Mouse (Mus musculus) cerebellum, adult 2 months (tissue): ENCODE results near the gene Zdhhc23. TPM values are rescaled to one million over a fixed set of nuclear protein-coding genes. Genes with fewer than 3 reads are reported as not detected.

ENCODE experiments used
- DNase-seq, 2 experiments: peaks; one replicate each; pipeline ENCODE4 v3.0.0; 2021
- H3K27ac ChIP-seq: fragments of 200-500 bp; 2 replicates; pipeline ENCODE4 v1.5.1; 2012; ENCODE audit warnings: low read length, control low read depth, inconsistent platforms; ENCODE audit not compliant: insufficient read depth
- H3K27me3 ChIP-seq: fragments of 200-500 bp; 2 replicates; pipeline ENCODE4 v1.6.1; 2012; ENCODE audit warnings: inconsistent platforms, mild to moderate bottlenecking, low read length, moderate library complexity; ENCODE audit not compliant: control insufficient read depth, insufficient read depth
- H3K4me1 ChIP-seq: fragments of 200-500 bp; 2 replicates; pipeline ENCODE4 v1.6.1; 2011; ENCODE audit warnings: low read length; ENCODE audit not compliant: control insufficient read depth, insufficient read depth
- H3K4me3 ChIP-seq: fragments of 200-500 bp; replicated peaks from 2 replicates; pipeline ENCODE3; 2011; ENCODE audit warnings: mild to moderate bottlenecking, low read depth, low read length, control low read depth; ENCODE audit not compliant: insufficient read depth
- CTCF ChIP-seq: fragments of 200-500 bp; IDR thresholded peaks from 2 replicates; pipeline ENCODE4 v1.5.1; 2011; ENCODE audit warnings: low read depth, mild to moderate bottlenecking, control low read depth, low read length, moderate library complexity, borderline replicate concordance; ENCODE audit not compliant: insufficient read depth
- POLR2A ChIP-seq: fragments of 200-500 bp; IDR thresholded peaks from 2 replicates; pipeline ENCODE4 v1.6.1; 2011; ENCODE audit warnings: low read length, control low read depth, borderline replicate concordance; ENCODE audit not compliant: insufficient read depth
- WGBS: fragments of 180-500 bp; shearing (Covaris S2); methylation state at CpG from one replicate; pipeline ENCODE4 v1.1.7; 2018; 5-methylcytosine and 5-hydroxymethylcytosine counted together
- polyA plus RNA-seq: library from polyadenylated mRNA; depleted of rRNA; stranded (reverse); fragments of >200 nt; gene quantifications from 2 replicates; pipeline ENCODE4 v1.2.3, GENCODE M21; 2012

The Zdhhc23 gene
- polyA plus RNA-seq, 1 experiment = 1.9 TPM

DNA sequence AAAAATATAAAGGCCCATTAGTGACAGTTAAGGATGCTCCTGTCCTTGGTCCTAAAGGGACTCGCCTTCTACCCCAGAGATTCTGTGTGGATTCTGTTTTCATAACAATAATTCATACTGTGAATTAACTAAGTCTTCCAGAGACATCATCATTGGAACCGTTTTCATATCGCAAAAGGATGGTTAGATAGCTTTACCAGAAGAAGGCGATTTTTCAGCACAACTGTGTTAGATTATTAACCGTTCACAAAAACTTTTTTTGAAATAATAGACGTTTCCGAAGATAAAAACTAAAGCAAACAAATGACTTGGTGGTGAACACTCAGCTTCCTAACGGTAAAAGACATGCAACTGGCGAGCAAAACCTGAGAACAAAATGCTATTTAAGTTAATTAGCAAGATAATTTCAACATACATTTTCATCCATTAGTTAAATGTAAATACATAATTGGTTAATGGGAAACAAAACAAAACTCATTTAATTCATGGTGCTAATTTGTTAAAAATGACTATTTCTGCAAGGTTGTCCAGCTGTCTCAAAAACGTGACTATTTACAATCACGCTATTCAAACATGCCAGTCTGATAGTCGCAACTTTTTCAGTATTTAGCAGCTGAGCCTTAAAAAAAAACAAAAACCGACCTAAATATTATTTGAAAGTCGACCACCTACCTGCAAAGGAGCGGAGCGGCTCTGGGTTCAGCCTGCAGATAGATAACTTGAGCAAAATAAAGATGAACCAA, 36.0 kb upstream of the Zdhhc23 start:
- Histone ChIP-seq H3K4me1 (no peaks in the 10 kb centered on the region), H3K4me3 (no peak overlapping the region), H3K27ac (no peak overlapping the region), H3K27me3 (no peaks in the 10 kb centered on the region)
- TF ChIP-seq POLR2A = no peak
- WGBS = 77% methylated on average over 16 of the region's 16 CpGs
- no peak for DNase-seq

DNA sequence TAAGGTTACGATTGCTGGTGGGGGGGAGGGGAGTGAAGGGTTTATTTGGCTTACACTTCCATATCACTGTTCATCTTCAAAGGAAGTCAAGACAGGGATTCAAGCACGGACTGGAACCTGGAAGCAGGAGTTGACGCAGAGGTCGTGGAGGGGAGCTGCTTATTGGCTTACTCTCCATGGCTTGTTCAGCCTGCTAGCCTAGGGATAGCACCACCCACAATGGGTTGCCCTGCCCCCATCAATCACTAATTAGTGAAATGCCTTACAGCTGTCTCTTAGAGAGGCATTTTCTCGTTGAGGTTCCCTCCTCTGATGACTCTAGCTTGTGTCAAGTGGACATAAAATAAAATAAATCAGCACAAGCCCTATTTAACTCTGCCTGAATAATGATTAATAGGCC, 31.4 kb upstream of the Zdhhc23 start:
- Histone ChIP-seq H3K4me1 (no peaks in the 10 kb centered on the region), H3K27ac (no peak overlapping the region), H3K27me3 (no peaks in the 10 kb centered on the region), H3K4me3 (no peak overlapping the region)
- 71% methylated on average over 5 of the region's 5 CpGs for WGBS
- TF ChIP-seq CTCF (no peak), POLR2A (no peak)
- DNase-seq = no peak

DNA sequence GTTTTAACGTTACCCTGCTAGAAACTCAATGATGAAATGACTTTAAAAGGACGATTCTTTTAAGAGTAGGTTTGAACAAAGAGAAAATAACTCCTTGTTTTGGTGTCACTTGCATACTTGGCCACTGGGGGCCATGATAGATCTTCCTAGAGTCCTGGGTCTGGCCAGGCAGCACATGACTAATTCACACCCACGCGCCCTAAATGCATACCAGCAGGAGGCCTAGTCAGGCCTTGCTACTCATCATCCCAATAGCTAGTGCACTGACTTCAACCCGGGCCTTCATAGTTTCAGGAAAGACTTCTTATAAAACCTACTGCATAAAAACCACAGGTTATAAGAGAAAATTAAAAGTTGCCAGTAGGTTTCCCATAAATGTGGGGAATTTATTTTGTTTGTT, 22.5 kb upstream of the Zdhhc23 start:
- WGBS = 62% methylated on average over 5 of the region's 5 CpGs
- no peak overlapping the region for H3K4me3 ChIP-seq
- TF ChIP-seq CTCF (no peak), POLR2A (no peak)

DNA sequence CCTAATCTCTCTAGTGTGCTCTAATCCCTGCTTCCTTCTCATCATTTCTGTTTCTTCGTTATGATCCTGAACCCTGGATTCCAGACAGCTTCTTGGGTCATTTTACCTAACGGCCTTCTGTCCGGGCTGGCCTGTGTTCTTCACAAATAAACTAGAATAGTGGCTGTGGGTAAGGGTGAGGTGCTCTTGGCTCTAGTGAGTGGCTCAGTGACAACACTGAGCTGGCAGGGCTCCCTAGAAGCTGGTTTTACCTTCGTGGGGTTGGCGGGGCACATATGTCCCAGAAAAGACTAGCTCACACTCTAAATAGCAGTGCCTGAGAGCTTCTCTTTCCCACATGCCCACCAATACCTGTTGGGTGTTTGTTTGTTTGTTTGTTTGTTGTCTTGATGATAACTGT, 19.9 kb upstream of the Zdhhc23 start:
- H3K27ac ChIP-seq = no peak overlapping the region
- H3K4me3 ChIP-seq = no peak overlapping the region
- no peaks in the 10 kb centered on the region for H3K4me1 ChIP-seq
- H3K27me3 ChIP-seq = no peaks in the 10 kb centered on the region
- peak; percentile 20 to 52 for DNase-seq
- TF ChIP-seq POLR2A = no peak
- no peak for TF ChIP-seq CTCF
- 9% methylated on average over 5 of the region's 5 CpGs for WGBS

More for the DNA sequence above, 22.5 kb upstream of the Zdhhc23 start:
- no peak for DNase-seq
- Histone ChIP-seq H3K4me1 (no peaks in the 10 kb centered on the region), H3K27me3 (no peaks in the 10 kb centered on the region), H3K27ac (no peak overlapping the region)

DNA sequence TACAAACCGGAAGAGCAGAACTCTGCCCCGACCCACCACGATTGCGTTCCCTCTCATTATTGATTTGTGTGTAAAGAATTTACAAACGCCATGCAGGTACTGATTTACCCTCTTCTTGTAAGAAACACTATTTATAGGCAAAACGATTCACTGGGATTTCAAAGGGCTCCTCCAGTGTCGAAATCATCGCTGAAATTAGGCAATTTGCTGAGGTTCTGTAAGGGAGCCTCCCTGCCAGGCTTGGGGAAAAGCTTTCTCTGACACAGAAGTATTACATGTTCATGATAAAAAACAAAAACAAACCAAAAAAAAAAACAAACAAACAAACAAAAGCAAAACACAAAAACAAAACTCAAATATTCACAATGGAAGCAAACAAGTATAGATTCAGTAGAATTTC, 19.5 kb upstream of the Zdhhc23 start:
- no peak for DNase-seq
- Histone ChIP-seq H3K4me1 (no peaks in the 10 kb centered on the region), H3K4me3 (no peak overlapping the region), H3K27ac (no peak overlapping the region), H3K27me3 (no peaks in the 10 kb centered on the region)
- 84% methylated on average over 8 of the region's 8 CpGs for WGBS
- TF ChIP-seq CTCF (no peak), POLR2A (no peak)

DNA sequence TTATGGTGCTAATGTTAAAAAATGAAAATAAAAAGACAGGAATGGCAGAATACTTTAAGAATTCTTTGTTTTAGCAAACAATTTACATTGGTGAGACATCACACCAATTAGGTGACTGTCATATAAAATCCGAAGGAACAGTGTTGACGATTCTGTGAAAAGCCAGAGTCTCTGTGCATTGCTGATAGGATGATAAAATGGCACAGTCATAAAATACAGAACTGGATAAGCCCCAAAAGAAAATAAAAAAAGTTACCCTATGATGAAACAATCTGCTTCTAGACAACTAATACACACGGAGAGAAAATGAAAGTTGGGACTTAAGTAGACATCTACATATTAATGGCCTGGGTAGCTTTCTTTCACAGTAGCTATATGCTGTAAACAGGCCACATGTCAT, 15.0 kb upstream of the Zdhhc23 start:
- no peak overlapping the region for H3K4me3 ChIP-seq
- 87% methylated on average over 3 of the region's 3 CpGs for WGBS
- H3K4me1 ChIP-seq = no peaks in the 10 kb centered on the region
- no peak for TF ChIP-seq CTCF
- no peak for TF ChIP-seq POLR2A
- H3K27me3 ChIP-seq = no peaks in the 10 kb centered on the region
- H3K27ac ChIP-seq = no peak overlapping the region
- DNase-seq = no peak

DNA sequence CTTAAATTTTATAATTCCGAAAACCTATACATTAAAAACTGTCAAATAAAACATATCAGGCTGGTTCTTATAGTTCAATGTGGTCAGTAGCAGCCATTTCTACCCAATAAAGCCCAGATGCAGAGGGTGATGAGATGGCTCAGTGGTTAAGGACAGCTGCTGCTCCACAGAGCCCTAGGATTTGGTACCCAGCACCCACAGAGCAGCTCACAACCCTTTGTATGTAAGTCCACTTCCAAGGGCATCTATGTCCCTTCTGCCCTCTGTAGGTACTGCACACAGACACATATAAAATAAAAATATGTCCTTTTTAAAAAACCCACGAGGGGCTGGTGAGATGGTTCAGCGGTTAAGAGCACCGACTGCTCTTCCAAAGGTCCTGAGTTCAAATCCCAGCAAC, 6.7 kb upstream of the Zdhhc23 start:
- H3K4me1 ChIP-seq = no peaks in the 10 kb centered on the region
- no peak overlapping the region for H3K4me3 ChIP-seq
- no peak for TF ChIP-seq POLR2A
- no peak for TF ChIP-seq CTCF
- WGBS = 89% methylated on average over 4 of the region's 4 CpGs
- no peaks in the 10 kb centered on the region for H3K27me3 ChIP-seq
- DNase-seq = no peak
- H3K27ac ChIP-seq = no peak overlapping the region

DNA sequence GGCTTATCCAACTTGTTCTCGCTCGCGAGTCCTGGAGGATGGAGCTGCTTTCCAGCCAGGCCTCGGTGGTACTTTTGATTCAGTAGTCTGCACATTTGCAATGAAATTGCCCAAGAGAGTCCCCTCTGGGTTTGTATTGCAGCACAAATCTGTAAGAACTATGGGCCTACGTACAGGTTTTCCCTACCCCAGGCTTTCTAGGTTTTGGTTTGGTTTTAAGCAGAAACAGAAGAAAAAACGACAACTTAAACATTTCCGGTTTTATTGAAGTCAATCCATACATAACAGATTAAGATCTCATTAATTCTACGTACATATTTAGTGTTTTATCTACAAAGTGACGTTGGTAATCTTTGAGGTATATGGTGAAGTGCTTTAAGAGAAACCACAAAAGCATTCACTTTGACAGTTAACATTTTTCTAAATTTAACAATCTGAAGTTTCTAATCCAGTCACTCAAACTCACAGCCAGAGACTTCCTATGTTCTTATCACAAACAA, 569 bp upstream of the Zdhhc23 start:
- TF ChIP-seq CTCF = no peak
- TF ChIP-seq POLR2A = no peak
- H3K4me1 ChIP-seq = no peaks in the 10 kb centered on the region
- no peak overlapping the region for H3K27ac ChIP-seq
- DNase-seq = no peak
- 44% methylated on average over 9 of the region's 9 CpGs for WGBS
- no peaks in the 10 kb centered on the region for H3K27me3 ChIP-seq
- peak overlapping the region; percentile 45 for H3K4me3 ChIP-seq

DNA sequence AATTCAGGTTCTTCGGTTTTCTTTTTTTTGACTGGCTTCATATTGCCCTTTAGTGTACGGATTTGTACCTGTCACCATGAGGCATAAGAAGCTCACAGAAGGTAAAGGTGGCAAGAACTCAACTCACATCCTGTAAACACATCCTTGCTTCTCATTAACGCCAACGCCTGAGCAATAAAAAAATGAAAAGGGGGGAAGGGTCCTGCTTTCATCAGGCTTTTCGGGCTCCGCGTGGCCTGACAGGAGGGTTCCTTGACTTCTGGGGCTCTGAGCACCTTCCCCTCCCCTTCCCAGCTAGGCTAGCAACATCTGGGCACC, 622 bp downstream of the Zdhhc23 start:
- no peak for TF ChIP-seq CTCF
- no peak for TF ChIP-seq POLR2A
- Histone ChIP-seq H3K27ac (no peak overlapping the region), H3K4me3 (peak overlapping the region; percentile 61), H3K4me1 (no peaks in the 10 kb centered on the region), H3K27me3 (no peaks in the 10 kb centered on the region)
- DNase-seq = no peak
- WGBS = 28% methylated on average over 7 of the region's 7 CpGs
